Mouse (Mus musculus) myocyte (in vitro differentiated cells): ENCODE measurements at regions not wholly inside any gene's neighbourhood (a gene's known extent, or its start where the extent isn't known, plus 50 kb on each side); places are given as distances from the start of the nearest gene placed in this dataset.

Experiments
- E2F4 ChIP-seq: IDR thresholded peaks from one replicate; pipeline ENCODE4 v1.6.1; 2011; ENCODE audit warnings: mild to moderate bottlenecking, control low read depth, moderate library complexity; ENCODE audit not compliant: insufficient read depth
- MYOD1 ChIP-seq, 3 experiments: IDR thresholded peaks; one replicate each; pipeline ENCODE4 v1.6.1; 2011; ENCODE audit warnings: control low read depth in 2 of 3, low read depth in 2 of 3, mild to moderate bottlenecking in 2 of 3, moderate library complexity in 1 of 3; ENCODE audit not compliant: insufficient read length in 2 of 3, control insufficient read depth in 1 of 3
- POLR2A ChIP-seq: IDR thresholded peaks from one replicate; pipeline ENCODE4 v1.6.1; 2011; ENCODE audit warnings: low read depth, mild to moderate bottlenecking, control low read depth, moderate library complexity; ENCODE audit not compliant: insufficient read length
- POLR2AphosphoS2 ChIP-seq: IDR thresholded peaks from one replicate; pipeline ENCODE4 v1.6.1; 2011; ENCODE audit warnings: low read depth, control low read depth; ENCODE audit not compliant: insufficient read length
- TCF12 ChIP-seq: IDR thresholded peaks from one replicate; pipeline ENCODE4 v1.6.1; 2011; ENCODE audit warnings: mild to moderate bottlenecking, control low read depth; ENCODE audit not compliant: poor library complexity, insufficient read depth, severe bottlenecking
- USF1 ChIP-seq: IDR thresholded peaks from one replicate; pipeline ENCODE4 v1.6.1; 2011; ENCODE audit warnings: low read depth, mild to moderate bottlenecking, control low read depth, moderate library complexity

GRCm38 (mm10) chr8:79474679-79475078 lies 75.4 kb upstream of the Smad1 start:
- TF ChIP-seq POLR2A (no peak), E2F4 (no peak), MYOD1 (IDR thresholded peaks at IDR 0.05; ENCODE audit: control insufficient read depth in 1 of 3, insufficient read length in 2 of 3, low read depth in 2 of 3) (peak in 2 of 3 experiments; percentile 62 to 76), TCF12 (peak; percentile 40), POLR2AphosphoS2 (no peak), USF1 (no peak)
